Mouse (Mus musculus): ENCODE measurements at regions not wholly inside any gene's neighbourhood (a gene's known extent, or its start where the extent isn't known, plus 50 kb on each side); places are given as distances from the start of the nearest gene placed in this dataset.

DNA sequence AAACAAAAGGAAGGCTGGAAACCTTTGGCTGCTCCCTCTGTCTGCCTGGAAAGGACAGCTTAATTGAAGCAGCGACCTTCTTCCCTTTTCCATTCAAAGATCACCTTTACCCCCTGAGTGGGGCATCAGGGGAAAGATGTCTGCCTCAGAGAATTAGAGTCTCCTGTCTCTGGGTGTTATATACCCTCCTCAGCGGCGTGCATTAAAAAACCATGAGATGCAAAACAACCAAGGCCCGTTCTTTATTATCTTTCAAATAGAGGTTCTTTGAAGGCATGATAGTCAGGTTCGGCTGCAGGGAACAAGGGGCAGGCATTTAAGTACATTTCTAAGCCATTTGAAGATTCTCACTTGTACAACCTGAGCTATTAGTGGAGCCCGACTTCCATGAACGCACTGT, 263.0 kb upstream of the Gadl1 start:
- TF ChIP-seq CTCF (IDR thresholded peaks at IDR 0.05; ENCODE audit: low read depth) (no peak), EP300 (optimal IDR thresholded peaks at IDR 0.05) (no peak)

Data from stomach, postnatal 0 days (tissue).